Mouse (Mus musculus): ENCODE measurements at regions not wholly inside any gene's neighbourhood (a gene's known extent, or its start where the extent isn't known, plus 50 kb on each side); places are given as distances from the start of the nearest gene placed in this dataset.

- no peak for DNase-seq (ENCODE audit: low spot score in 2 of 2)
These were observed 561.8 kb downstream of the Smarca1 start for GRCm38 (mm10) chrX:47330969-47331368.

GRCm38 (mm10) chrX:47328817-47329216 lies 564.0 kb downstream of the Smarca1 start:
- DNase-seq (ENCODE audit: low spot score in 2 of 2): no peak

GRCm38 (mm10) chrX:47315810-47316209 lies 577.0 kb downstream of the Smarca1 start:
- no peak for DNase-seq (ENCODE audit: low spot score in 2 of 2)

GRCm38 (mm10) chrX:47307140-47307539 lies 585.6 kb downstream of the Smarca1 start:
- DNase-seq (ENCODE audit: low spot score in 2 of 2): no peak

GRCm38 (mm10) chrX:47303547-47303946 lies 589.2 kb downstream of the Smarca1 start:
- no peak for DNase-seq (ENCODE audit: low spot score in 2 of 2)

GRCm38 (mm10) chrX:47292548-47293147 lies 600.1 kb downstream of the Smarca1 start:
- DNase-seq (ENCODE audit: low spot score in 2 of 2): peak in 1 of 2 experiments; percentile 7

Data from gastrocnemius, postnatal 4 days (tissue).